Mouse (Mus musculus) mouse trophoblast stem cell (cell line): ENCODE measurements around the gene Adcy9.

Source experiments
- in situ Hi-C, 2 experiments: fragments of 300-500 bp; cut with MseI, MboI; formaldehyde crosslinking; loops; 2 replicates in 1 of 2; 3 replicates in 1 of 2; pipeline ENCODE4 v1.15.1; 2025

Gene Adcy9

DNA sequence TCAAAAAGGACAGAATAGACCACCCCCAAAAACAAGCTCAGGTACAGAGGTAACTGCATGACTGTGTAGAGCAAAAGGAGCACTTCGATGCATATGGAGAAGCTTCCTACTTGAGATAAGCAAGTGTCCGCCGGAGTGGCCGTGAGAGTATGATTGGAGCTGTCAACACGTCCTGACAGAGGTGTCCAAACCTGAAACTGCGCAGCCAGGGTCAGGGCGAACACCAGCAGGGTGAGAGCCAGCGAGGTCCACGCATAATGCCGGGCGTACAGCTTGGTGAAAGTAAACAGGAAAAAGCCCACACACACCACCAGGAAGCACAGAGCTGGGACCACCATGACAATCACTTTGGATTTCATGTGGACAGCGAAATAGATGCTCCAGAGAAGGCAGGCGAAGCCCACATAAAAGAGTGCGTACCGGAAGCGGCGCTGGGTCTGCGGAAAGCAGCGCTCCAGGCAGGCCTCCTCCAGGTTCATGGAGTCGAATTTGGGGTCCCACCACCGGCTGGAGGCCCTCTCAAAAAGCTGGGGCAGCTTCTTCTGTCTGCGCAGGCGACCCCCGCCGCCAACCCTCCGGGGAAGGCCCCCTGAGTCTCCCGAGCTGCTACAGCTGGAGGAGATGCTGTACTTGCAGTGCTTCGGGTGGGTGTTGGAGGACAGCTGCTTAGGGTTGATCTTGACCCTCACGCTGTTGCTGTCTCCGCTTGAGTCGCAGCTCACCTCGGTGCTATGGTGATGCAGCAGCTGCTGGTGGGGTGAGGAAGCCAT is 1.3 kb downstream of the Adcy9 start:
- in situ Hi-C loops = no loop called here

DNA sequence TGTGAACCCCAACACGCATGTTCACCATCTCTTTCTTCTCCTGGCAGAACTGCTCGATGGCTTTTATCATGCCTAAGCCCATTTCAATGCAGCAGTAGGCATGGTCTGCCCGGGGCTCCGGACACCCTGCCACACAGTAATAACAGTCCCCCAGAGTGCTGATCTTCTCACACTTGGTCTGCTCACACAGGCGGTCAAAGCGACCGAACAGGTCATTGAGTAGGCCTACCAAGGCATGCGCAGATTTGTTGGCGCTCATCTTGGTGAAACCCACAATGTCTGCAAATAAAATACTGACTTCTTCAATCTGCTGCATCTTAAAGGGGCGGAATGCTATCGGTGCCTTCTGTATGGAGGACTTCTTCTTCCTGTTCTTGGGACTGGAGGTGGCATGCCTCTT is 2.2 kb downstream of the Adcy9 start:
- in situ Hi-C loops = no loop called here

- in situ Hi-C loops = no loop called here
These were observed 2.8 kb downstream of the Adcy9 start for GRCm38 (mm10) chr16:4417455-4417854.

GRCm38 (mm10) chr16:4414881-4415585 is 5.3 kb downstream of the Adcy9 start:
- in situ Hi-C loops = no loop called here

DNA sequence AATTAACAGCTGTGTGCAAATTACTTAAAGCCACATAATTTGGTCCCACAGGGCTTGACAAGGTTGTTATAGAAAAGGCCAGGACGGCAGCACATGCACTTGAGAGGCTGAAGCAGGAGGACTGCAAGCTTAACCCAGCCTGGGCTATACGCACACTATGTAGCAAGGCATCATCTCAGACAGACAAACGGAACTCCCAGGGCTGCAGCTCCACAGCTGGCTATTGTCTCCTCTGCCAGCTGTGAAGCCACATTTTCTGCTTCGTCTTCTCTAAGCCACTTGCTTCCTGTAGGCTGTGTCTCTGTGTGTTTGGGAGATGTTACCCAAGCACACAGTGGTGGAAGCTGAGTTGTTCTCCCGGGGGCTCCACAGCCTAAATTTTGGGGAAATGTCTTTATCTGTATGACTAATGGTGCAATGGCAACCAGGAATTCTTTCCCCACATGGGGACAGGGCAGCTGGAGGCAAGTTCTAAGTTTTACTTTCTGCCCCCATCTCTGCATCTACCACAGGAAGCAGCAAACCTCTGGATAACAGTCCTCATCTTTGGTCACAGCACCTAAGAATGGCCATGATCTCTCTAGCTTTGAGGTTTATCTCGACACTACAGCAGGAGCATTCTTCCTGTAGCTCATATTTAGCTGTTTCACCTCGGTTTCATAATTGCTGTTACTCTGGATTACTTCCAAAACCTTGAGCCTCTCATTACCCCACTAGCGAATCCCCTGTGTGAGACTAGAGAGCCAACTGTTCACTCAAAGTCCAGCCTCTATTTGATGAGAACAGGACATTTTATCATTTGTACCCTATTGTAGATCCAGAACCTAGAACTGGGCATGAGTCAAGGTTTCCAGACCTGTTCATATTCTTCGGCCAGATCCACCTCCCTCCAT is 6.1 kb downstream of the Adcy9 start:
- in situ Hi-C loops = no loop called here

DNA sequence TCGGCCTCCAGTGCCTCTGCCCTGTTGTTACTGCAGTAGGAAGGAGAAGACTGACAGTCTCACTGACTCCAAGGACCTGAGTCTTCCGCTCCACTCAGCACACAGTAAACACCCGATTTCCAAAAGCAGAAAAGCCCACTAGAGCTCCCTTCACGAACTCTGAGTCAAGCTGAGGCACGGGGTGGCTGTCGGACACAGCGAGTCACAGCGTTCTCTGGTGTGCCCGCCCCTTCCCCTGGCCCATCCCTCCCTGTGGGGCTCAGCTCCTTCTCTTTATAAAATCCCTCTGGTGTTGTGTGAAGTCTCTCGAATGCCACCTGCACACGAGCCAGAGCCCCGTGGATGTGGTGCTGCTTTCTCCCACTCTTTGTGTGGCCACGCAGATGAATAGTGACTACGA is 7.0 kb downstream of the Adcy9 start:
- in situ Hi-C loops = no loop called here

DNA sequence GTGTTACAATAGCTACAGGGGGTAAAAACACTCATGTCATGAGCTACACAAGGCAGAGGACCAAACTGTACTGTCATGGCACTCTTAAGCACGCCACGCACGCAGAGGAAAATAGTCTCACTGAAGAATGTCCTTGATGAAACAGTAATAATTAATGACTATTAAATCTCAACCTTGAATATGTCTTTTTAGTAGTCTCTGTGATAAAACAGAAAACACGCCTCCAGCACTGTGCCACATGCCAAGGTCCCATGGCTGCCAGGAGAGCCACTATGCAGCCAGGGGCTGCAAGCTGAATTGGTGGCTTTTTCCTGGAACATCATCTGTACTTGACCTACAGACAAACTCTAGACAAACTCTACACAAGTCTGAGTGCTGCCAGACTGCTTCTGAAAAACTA is 8.0 kb downstream of the Adcy9 start:
- in situ Hi-C loops = no loop called here

DNA sequence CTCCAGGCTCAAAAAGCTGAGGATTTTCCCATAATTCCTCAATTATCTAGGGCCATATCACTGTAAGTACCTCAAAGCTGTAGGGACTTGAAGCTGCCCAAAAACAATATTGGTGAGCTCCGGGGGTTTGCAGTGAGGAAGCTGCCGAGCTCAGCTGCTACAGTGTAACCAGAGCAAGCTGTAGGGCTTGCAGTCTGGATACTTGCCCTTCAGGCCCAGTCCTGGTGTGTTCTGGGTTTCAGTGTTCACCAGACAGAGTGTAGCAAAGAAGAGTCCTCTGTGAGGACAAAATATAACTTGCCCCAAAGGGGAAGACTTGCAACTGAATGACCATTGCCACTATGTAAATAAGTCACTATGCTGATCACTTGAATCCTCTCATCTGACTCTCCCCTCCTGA is 9.0 kb downstream of the Adcy9 start:
- in situ Hi-C loops = no loop called here

DNA sequence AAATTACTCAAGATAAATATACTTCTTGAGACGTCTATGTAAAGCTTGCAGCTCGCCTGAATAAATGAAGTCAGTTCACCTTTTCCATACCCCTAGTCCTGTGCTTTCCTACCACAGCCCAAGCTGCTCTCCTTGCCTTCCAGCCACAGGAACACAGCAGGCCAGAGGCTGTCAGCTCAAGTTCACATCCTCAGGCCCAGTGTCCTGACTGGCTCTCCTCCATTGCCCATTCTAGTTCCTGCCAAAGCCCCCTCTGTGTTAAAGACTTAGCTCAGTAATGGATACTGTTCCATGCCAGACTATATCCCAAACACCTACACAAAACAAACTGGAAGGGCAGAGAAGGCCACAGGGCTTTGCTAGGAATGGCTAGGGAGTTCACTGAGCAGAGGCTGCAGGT is 12.8 kb downstream of the Adcy9 start:
- in situ Hi-C loops = no loop called here

DNA sequence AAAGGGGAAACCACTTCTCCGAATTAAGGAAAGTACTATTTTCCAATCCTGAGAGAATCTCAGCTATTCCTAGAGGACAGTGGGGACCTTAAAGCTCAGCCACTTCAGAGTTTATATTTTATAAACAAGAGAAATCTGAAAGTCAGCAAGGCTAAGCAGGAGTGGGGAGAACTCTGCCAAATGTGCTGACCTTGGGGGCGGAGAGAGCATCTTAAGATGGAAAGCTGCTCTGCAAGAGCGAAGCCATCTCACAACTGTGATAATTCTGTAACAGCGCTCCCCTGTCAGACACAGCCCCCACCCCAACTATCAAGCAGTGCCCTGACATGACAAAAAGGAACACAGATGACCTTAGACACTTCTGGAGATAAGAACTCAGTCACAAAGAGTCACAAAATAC is 13.6 kb downstream of the Adcy9 start:
- in situ Hi-C loops = no loop called here

DNA sequence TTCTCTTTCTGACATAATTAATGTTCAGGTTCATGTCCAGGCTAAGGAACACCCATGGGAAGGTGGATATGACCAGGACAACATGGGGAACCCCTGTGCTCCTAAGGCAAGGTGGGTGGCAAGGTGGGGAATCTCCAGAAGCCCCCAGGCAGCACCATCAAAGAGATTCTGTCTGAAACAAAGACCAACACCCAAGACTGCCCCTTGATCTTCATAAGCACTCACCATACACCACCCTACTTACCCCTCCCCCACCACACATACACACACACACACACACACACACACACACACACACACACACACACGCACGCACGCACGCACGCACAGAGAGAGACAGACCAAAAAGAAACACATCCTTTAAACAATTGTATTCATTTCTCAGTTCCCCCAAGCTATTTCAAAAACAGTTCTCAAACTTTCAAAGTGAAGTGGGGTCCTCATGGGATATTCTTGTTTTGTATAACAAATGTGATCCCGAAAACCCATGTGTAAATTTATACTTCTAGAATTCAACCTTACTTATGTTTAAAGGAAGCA is 14.2 kb downstream of the Adcy9 start:
- in situ Hi-C loops = no loop called here

- in situ Hi-C loops = no loop called here
These were observed 15.2 kb downstream of the Adcy9 start for GRCm38 (mm10) chr16:4404933-4405761.

- in situ Hi-C loops = no loop called here
These were observed 19.2 kb downstream of the Adcy9 start for GRCm38 (mm10) chr16:4401109-4401508.

DNA sequence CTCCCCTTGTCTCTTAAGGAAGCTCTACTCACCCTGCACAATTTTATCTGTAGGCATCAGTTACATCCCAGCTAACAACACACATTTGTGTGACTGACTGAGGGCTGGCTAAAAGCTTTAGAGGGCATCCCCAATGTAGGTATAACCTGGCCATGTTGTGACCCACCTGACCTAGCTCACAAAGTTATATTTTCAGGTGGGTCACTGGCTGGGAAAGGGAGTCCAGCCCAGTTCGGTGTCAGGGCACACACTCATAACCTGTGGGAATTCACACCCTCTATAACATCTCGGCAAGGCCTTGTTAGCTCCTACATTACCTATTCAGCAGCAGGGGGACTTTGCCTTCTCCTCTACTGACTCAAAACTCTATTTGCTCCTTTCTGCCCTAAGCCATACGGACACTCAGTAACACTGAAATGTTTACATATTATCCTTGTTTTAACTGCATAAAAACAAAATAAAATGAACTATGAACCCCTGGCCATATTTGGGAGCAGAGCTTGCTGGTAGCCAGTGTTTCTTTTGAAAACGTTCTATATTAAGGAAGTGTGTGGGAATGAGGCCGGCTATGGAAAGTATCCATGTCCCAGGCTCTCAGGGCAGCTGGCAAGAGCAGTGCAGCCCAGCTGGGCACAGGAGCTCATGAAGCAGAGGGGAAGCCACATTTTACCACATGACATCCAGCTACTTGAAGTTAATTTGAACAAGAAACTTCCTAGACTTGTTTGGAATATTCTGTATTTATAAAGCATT is 20.7 kb downstream of the Adcy9 start:
- in situ Hi-C loops = no loop called here

DNA sequence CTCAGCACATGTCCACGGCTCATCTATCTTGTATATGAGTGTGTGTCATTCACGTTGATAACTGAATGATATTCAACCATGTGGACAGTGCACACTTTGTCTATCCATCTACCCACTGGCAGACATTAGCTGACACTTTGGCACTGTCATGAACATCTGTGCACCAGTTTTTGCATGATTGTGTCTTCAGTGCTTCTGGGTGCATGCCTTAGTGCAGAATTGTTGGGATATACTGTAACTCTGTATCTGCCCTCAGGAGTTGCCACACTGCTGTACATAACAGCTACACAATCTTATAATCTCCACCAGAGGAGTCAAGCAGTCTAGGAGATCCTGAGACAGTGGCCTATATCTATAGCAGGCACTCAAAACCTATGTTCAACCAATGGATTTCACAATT is 21.5 kb downstream of the Adcy9 start:
- in situ Hi-C loops = no loop called here

DNA sequence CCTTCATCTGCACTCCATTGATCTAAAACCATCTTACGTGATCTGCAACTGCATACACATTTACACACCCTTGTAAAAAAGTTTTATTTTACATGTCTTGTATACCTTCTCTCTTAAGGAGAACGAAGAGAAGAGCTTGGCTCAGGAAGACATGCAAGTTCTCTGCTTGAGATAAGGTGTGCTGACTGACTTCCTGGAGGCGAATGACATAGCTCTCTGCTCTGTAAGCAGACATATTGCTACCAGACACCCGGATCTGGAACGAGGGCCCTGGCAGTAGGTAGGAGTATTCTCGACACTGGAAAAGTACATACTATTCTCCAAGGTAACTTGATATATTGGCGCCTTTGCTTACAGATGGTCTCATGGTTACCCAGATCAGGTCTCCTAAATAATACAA is 22.7 kb downstream of the Adcy9 start:
- in situ Hi-C loops = no loop called here

DNA sequence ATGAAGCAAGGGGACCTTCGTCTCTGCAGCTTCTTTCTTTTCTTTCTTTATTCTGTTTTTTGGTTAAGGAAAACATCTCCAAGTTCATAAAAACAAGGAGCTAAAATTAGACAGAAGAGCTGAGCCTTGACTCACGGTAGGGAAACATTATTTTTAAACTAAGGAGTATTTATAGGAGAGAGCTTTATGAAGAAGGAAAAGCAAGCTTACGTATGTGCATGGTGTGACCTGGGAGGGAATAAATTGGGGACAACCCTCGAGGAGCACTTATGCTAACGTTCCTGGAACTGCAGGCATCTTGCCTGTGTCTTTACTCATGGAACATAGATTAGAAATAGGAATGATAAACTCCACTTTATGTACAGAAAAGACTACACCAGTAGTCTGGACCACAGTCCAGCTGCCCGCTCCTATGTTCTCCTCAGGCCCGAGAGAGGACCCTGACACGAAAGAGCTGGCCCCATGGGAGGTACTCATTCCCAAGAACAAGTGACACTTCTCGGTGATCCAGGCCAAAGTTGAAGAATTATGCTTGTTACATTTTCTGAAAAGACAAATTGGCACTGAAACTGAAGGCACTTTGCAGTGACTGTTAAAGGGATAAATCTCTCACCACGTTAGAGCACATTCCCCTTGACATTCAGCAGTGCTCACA is 24.5 kb downstream of the Adcy9 start:
- in situ Hi-C loops = no loop called here

DNA sequence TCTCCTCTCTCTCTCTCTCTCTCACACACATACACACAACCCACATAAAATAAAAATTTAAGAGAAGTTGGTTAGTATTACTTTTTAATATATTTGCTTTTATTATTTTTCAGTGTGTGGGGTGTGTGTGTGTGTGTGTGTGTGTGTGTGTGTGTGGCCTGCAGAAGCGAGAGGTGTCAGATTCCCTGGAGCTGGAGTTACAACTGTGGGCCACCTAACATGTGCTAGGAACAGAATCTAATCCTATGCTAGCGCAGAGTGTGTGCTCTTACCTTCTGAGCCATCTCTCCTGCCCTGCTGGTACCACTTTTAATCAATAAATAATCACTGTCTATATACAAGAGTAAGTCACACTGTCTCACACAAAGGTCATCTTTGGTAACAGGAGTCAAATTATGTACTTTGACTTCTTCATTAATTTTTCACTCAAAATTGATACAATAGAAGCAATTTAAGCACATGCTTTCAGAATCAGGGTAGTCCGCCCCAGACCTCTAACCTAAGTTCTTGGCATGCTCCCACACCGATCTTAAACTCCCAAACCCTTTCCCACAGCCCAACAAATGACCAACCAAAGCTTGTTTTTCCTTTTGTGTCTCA is 25.2 kb downstream of the Adcy9 start:
- in situ Hi-C loops = no loop called here

- in situ Hi-C loops = no loop called here
These were observed 36.7 kb downstream of the Adcy9 start for GRCm38 (mm10) chr16:4383473-4384038.
